Mouse (Mus musculus) gonadal fat pad, adult 2 months (tissue): ENCODE measurements around the gene Tmem115. TPM values are rescaled to one million over a fixed set of nuclear protein-coding genes. Genes with fewer than 3 reads are reported as not detected.
"Not testable (repeated sequence)": the region's sequence is repeated elsewhere in the genome, so short reads cannot be mapped to it uniquely, and the experiment has no call there.

ENCODE experiments used
- DNase-seq: peaks from one replicate; pipeline ENCODE4 v3.0.0-alpha.2; 2012; ENCODE audit warnings: low read depth
- polyA plus RNA-seq: library from polyadenylated mRNA; depleted of rRNA; stranded (reverse); fragments of >200 nt; gene quantifications from 2 replicates; pipeline ENCODE4 v1.2.3, GENCODE M21; 2012

Gene Tmem115
- polyA plus RNA-seq, 1 experiment = 54.1 TPM

DNA sequence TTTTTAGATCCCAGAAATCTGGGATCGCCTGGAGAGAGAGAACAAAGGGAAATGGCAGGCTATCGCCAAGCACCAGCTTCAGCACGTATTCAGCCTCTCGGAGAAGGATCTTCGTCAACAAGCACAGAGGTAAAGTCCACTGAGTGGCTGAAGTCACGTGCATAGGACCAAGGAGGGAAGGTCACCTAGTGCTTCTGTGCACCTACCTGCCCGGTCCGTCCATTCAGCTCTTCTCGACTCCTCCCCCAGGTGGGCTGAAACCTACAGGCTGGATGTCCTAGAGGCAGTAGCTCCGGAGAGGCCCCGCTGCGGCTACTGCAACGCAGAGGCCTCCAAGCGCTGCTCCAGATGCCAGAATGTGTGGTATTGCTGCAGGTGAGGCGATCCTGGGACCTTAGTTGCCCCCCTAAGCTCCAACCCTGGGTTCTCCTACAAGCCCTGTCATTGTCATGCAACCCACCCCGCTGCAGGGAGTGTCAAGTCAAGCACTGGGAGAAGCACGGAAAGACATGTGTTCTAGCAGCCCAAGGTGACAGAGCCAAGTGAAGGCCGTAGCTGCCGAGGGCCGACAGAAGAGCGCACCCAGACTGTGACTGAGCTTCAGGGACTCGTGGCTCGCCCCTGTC is 16.9 kb downstream of the Tmem115 start:
- no peak for DNase-seq

DNA sequence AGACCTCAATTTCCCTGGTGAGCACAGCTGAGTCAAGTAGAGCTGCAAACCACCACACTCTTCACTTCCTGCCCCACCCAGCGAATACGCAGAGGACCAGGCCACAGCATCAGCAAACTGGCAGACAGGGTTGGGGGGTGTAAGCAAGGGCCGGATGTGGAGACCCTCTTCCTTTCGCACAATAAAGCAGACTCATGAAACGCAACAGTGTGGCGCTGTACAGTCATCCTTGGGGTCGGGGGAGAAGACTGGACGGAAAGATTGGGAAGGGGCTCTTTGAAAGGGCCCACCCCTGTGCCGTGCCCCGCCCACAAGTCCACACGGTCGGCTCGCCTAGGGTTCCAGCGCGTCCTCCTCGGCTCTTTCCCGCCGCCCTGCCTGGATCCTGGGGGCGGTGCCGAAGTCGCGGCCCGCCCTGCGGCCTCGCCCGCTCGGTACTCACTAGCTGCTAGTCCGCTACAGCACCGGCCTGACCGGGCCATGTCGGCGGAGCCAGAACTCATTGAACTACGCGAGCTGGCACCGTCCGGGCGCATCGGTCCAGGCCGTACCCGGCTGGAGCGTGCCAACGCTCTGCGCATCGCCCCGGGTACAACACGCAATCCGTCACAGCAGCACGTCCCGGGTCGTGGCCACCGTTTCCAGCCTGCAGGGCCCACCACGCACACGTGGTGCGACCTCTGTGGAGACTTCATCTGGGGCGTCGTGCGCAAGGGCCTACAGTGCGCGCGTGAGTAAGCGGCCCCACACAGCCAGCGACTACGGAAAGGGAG is 17.6 kb downstream of the Tmem115 start, which contains the start of gene Rassf1:
TSS of gene Rassf1 (plus strand) at position 439 of the 773 bp plus-strand sequence.
- no peak for DNase-seq

DNA sequence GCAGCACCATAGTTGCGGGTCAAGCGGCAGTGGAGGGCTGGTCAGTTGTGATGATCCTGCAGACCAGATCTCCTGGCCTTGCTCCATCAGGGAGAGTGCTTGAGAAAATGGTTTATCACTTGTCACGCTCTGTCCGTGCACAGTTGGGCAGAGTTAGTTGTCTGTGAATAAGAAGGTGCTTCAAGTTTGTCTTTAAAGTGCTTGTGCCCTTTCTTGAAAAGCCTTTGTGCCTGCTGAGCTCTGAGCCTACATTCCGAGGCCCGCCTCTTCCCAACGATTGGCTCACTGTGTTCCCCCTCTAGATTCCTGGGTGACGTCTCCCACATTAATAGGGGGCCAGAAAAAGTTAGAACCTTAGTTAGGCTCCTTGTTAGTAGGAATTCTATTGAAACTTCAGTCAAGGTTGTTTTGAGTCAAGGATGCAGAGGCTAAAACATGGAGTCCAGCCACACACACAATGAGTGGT is 18.2 kb downstream of the Tmem115 start:
- DNase-seq = no peak

DNA sequence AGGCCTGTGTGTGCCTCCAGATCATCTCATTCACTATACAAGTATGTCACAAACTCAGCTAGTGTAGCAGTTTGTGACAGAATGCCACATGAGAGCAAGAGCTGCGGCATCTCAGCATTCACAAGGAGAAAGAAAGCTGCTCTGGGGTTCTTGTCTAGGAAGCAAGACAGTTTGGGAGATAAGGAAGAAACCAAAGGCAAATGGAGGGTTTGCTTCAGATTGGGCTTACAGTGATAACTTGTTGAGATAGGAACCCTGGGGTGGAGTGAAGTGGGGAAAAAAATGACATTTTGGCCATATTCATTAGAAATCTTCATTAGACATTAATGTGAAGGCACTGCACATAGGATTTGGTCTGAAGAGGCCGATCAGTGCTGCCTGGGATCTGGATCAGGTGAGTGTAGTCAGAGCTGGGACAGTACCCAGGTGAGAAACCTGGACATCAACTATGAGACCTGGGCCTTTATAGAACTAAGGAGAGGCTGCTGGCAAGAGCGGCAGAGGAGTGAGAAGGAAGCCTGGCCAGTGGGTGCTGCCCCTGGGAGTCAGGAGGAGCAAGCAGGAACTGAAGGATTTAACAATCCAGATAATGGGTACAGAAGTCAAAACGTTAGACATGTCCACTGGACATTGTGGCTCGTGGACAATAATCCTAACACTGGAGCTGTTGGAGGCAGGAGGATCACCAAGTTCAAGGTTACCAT is 19.1 kb downstream of the Tmem115 start:
- no peak for DNase-seq

DNA sequence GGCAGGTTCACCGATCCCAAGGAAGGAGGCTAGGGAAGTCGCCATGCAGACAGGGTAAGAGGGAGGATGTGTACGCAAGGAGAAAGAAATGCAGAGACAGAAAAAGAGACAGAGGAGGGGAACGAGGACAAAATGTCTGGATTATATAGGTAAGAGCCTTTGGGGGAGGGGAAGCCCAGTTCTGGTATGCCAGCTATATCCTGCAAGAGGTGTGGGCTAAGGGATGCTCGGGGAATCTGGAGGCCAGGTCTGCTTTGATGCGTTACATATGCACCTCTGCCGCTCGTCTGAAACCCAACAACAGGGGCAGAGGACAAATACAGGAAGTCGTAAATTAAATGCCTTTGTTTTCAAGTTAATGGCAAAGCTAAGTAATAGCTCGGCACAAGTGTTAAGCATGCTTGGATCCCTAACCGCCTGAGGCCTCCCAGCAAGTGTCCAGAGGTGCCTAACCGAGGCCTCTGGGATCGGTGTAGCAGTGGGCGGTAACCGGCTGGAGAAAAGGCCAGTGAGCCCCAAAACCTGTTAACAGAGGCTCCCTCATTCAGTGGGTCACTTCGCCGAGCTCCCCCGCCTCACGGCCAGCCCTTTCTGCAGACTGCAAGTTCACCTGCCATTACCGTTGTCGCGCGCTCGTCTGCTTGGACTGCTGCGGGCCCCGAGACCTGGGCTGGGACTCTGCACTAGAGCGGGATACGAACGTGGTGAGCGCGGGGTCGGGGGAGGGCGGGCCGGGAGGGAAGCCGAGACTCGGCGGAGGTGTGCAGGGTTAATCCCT is 20.0 kb downstream of the Tmem115 start:
- DNase-seq = no peak

DNA sequence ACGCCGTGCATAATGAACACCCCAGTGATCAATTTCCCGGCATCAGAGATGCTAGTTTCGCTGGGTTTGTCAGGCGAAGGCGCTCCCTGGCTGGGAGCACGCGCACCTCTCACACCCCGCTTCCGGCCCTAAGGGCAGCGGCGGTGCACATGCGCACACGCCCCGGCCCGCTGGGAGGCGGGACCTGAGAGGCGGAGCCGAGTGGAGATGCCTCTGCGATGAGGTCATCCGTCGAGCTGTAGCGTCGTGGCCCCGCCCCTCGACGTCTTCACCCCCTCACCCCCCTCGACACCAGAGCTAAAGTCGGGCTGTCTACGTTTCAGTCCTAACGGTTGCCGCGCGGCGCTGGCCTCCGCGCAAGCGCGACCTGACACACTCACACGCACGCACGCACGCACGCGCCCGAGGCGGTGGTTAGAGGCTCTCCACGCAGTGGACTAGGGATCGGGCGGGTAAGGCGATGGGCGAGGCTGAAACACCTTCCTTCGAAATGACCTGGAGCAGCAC is 20.6 kb downstream of the Tmem115 start:
- no peak for DNase-seq

DNA sequence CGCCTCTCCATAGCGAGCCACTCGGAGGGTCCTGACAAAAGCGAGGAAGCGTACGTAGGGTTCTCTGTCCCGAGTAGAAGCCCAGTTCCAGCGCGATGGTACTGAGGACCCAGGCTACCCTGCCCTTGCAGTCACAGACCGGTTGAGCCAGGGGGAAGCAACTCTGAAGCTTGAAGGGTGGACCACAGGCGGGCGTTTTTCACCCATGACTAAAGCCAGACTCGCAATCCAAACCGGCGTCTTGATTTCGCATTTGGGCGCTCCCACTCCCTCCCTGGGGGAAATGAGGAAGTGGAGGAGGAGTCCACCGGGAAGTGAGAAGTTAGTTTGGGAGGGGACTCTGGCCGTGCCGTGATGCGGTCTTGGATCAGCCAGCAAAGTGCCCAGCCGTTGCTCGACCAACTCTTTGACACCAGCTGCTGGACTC is 21.3 kb downstream of the Tmem115 start:
- no peak for DNase-seq

DNA sequence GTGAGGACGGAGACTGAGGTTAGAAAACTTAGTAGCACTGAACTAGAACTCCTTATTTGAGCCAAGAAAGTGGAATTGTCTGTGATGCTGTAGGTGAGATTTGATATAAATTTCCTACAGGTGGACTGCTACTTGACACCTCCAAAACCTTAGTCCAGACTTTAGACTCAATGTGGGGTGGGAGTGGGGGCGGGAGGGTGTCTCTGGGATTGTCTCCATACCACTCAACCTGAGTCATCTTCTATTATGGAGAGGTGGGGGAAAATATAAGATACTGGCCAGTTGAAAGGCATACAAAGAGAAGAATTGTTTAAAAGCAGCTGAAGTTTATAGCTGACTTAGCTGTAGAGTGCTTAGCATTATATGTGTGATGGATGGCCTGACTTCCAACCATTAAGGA is 22.0 kb downstream of the Tmem115 start:
- no peak for DNase-seq

DNA sequence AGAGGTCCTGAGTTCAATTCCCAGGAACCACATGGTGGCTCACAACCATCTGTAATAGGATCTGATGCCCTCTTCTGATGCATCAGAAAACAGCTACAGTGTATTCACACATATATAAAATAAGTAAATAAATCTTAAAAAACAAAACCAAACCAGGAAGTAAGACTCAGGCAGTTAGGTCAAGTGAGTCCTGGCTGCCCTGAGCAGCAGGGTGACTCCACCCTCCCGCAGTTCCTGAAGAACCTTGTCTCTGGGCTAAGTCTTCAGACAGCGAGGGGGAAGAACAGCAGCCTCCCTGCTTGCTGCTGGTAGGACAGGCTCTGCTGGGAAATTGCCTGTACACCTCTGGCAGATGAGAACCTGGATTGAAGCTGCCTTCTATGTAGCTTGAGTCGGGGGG is 22.6 kb downstream of the Tmem115 start:
- DNase-seq = no peak

DNA sequence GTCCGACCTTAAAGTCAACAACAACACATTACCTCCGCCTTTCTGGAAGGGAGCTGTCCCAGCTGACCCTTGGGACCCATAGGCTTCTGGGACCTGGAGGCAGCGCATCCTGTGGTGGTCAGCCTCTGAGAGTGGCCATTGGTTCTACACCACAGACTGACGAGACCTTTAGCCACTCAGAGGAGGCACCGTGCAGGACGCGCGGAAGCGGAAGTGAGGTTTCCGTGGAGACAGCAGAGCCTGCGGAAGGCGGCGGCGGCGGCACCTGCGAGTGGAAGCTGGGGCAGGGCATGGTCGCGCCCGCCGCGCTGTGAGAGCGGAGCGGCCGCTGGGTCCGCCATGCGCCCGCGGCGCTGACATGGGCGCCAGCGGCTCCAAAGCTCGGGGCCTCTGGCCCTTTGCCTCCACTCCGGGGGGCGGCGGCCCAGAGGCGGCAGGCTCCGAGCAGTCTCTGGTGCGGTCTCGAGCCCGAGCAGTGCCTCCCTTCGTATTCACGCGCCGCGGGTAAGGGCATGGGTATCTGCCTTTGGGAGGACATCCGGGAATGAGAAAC is 29.4 kb downstream of the Tmem115 start, which contains the start of gene Tusc2:
TSS of gene Tusc2 (plus strand) at position 227 of the 553 bp plus-strand sequence.
- no peak for DNase-seq

DNA sequence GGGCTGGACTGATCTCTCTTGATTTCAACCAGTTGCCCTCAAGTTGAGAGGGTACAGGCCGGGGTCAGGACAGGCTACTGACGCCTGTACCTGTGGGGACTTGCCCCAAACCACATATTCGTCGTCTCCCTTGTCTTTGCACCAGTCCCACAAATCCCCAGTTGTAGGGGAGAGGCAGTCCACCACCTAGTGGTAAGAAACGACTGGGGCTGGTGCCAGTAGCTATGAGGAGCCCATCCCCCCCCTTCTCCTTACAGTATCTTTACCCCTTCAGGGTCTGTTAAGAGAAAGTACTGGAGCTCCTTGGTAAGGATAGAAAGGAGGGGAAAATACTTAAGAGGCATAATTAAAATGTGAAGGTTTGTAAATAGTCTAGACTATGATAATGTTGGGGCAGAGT is 31.8 kb downstream of the Tmem115 start:
- DNase-seq = not testable (repeated sequence)

DNA sequence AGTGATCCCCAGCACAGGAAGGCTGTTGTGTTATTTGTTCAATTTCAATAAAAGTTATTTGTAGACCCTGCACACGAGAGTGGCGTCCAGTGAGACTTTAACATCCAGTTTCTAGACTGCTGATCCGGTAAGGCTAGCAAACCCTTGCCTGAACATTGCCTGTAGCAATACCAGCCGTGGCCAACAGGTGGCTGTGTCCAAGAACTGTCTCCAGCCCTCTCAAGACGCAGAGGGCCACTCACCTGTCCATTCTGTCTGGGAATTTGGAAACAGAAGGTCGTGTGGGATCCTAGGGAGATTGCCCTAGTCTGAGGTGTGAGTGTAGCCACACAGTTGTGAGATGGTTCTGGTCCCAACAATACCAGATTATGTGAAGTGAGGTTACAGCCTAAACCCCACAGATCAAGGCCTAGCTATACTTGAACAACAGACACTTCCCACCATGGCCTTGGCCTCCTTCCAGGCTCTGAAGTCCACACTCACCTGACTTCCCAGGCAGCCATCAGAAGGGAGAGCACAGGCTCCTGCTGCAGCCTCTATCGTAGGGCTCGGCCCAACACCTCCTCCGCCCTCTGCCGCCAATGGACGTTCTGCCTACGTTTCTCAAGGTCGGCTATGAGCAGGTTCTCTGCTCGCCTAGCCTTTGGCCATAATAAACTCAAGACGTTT is 32.4 kb downstream of the Tmem115 start:
- DNase-seq = no peak

DNA sequence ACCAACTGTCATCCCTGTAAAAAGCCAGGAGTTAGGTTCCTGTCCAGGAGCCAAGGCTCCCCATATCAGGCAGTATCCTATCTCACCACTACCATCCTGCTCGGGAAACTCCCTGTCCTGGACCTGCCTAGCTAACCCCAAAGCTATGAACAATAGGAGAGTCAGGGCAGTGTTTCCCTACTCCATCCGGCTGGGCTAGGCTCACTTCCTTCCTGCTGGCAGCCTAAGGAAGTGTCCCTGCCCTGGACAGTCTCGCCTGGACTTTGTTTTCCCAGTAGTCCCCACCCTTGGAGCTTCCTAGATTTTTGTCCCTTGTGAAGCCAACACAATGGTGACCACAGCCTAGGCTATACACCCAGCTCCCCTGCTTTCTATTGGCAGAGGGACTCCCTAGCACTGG is 33.1 kb downstream of the Tmem115 start:
- no peak for DNase-seq

DNA sequence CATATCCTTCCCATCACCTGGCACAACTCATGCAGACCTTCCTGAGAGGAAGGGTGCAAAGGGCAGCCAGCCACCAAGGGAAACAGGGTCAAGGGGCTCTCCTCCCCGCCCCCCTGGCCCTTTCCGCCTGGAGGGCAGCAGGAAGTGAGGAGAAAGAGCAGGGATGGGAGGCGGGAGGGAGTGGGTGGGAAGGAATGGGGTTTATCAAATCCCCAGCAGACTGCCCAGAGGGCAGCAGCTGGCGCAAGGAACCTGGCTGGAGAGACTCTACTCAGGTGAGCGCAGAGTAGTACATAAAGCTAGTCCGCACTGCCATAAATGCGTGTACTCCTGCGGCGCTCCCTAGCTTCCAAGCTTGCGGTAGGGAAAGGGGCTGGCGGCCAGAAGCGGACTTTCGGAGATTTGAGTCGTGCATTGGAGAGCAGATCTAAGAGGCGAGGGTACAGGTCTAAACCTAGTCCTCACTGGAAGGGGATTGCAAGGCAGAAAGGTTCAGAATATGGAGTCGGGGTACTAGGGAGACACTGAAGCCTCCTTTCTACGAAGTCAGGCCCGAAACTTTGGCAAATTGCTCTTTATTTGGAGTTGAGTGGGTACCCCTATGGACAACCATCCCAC is 34.1 kb downstream of the Tmem115 start, which contains the start of gene Hyal2:
TSS of gene Hyal2 (plus strand) at position 244 of the 618 bp plus-strand sequence.
- no peak for DNase-seq

DNA sequence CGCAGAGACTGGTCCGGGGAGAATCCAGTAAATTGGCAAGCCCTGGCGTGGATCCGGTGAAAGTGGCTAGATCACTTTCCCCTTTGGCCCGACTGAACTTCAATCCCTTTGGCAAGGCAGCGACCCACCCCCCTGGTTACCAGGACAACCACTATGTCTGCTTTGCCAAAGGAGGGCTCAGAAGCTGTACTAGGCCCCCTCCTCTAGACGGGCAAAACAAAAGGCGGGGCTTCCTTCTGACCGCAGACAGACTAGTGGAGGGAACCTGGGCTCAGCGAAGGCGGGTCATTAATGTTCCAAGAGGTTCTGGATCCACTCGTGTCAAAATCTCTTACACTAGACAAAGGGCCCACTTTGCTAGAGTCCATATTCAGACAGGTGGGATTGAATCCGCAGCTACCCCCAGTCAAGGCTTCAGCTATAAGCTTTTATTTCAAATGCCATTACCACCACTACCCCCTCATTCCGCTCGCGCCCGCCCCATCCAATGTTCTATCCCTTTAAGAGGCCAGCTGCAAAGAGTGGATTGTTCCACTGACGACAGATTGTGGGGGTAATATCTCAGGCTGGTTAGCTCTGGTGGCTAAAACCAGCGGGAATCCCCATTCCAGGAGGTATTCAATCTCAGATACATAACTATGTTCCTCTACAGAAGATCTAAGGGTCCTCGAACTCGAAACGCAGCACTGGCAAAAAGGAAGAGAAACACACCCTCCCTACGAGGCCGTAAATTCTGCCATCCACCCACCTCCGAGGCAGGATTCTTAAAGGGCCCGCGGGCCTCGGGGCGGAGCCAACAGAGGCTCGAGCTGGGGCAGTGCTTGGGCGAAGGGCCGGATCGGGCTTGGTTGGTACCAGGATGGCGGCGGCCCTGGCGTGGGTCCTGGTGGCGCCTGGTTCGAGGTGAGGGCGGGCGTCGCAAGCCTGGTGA is 34.9 kb downstream of the Tmem115 start:
- no peak for DNase-seq

DNA sequence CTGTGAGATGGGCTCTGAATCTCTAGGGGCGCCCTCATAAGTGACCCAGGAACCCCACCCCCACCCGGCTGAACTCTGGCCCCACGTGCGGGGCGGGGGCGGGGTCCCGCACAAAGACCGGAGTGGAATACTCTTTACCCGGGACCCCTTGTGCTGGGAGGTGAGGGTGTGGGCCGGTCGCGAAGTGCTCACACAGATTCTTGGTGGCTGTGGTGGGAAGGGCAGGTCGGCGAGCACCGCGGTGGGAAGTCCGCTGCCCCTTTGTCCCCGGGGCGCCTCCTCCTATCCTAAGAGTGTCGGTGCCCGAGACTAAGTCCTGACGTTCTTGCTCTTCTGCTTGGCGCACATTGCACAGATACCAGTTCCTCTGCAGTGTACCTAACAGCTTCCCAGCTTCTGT is 35.5 kb downstream of the Tmem115 start:
- no peak for DNase-seq

DNA sequence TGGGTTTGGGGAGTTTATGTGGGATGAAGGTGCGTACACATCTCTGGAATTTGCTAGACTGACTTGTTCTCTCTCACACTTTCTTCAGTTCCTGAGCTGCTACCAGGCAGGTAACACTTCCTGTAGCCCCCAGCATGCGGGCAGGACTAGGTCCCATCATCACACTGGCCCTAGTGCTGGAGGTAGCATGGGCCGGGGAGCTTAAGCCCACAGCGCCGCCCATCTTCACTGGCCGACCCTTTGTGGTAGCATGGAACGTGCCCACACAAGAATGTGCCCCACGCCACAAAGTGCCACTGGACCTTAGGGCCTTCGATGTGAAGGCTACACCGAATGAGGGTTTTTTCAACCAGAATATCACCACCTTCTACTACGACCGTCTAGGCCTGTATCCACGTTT is 36.3 kb downstream of the Tmem115 start:
- DNase-seq = no peak

DNA sequence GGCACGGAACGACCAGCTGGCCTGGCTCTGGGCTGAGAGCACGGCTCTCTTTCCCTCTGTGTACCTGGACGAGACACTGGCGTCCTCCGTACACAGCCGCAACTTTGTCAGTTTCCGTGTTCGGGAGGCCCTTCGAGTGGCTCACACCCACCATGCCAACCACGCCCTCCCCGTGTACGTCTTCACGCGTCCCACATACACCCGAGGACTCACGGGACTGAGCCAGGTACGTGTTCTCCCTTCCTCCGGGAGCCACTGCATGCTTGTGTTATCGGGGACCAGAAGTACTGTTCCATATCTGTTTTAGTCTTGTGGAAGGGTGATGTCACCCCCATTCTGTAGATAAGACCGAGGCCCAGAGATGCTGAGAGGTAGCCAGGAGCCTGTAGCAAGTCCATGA is 37.1 kb downstream of the Tmem115 start:
- no peak for DNase-seq
